Mouse (Mus musculus): ENCODE results near the gene Ampd3. TPM values are rescaled to one million over a fixed set of nuclear protein-coding genes. Genes with fewer than 3 reads are reported as not detected.

Ampd3 gene
- polyA plus RNA-seq, 1 experiment from 2014 or later = 1.2 TPM

GRCm38 (mm10) chr7:110823995-110824953, 56.3 kb downstream of the Ampd3 start:
- H3K9me3 ChIP-seq = no peaks in the 10 kb centered on the region
- no peak overlapping the region for H3K9ac ChIP-seq
- no peaks in the 10 kb centered on the region for H3K27me3 ChIP-seq
- no peak overlapping the region for H3K27ac ChIP-seq
- H3K4me3 ChIP-seq (replicated peaks) = no peak overlapping the region
- H3K36me3 ChIP-seq (replicated peaks) = peaks cover 19% of the 10 kb centered on the region
- no peak for ATAC-seq (ENCODE audit: low FRiP score)
- H3K4me2 ChIP-seq = no peak overlapping the region
- WGBS = 92% methylated on average over 8 of the region's 8 CpGs
- no peaks in the 10 kb centered on the region for H3K4me1 ChIP-seq

GRCm38 (mm10) chr7:110833024-110833423, 65.0 kb downstream of the Ampd3 start:
- H3K4me3 ChIP-seq (replicated peaks) = no peak overlapping the region
- no peak for ATAC-seq (ENCODE audit: low FRiP score)
- H3K4me2 ChIP-seq = no peak overlapping the region
- no peak overlapping the region for H3K27ac ChIP-seq
- no peaks in the 10 kb centered on the region for H3K4me1 ChIP-seq
- no peaks in the 10 kb centered on the region for H3K27me3 ChIP-seq
- peaks cover 31% of the 10 kb centered on the region for H3K36me3 ChIP-seq (replicated peaks)
- WGBS = 96% methylated on average over 1 of the region's 1 CpGs
- H3K9ac ChIP-seq = no peak overlapping the region
- no peaks in the 10 kb centered on the region for H3K9me3 ChIP-seq

DNA sequence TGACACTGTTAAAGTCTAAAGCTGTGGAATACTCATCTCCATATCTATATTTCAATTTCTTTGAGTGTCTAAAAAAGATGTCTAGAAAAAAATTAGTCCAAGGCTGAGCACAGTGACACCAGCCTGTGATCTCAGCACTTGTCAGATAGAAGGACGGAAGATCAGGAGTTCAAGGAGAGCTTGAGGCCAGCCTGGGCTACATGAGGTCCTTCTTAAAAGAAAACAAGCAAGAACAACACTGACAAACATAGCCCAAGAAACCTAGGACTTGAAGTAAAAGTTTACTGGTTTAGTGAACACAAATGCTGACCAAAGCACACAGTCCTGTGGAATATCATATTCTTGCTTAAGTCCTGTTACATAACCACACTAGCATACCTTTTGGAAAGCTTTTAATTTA, 66.0 kb downstream of the Ampd3 start:
- no peak overlapping the region for H3K27ac ChIP-seq
- H3K36me3 ChIP-seq (replicated peaks) = peaks cover 28% of the 10 kb centered on the region
- H3K9ac ChIP-seq = no peak overlapping the region
- H3K27me3 ChIP-seq = no peaks in the 10 kb centered on the region
- H3K4me3 ChIP-seq (replicated peaks) = no peak overlapping the region
- whole genome bisulfite sequencing = 91% methylated on average over 1 of the region's 1 CpGs
- ATAC-seq (ENCODE audit: low FRiP score) = no peak
- no peaks in the 10 kb centered on the region for H3K4me1 ChIP-seq
- H3K4me2 ChIP-seq = no peak overlapping the region
- no peaks in the 10 kb centered on the region for H3K9me3 ChIP-seq

- Histone ChIP-seq H3K4me1 (no peaks in the 10 kb centered on the region), H3K27ac (no peak overlapping the region), H3K36me3 (replicated peaks) (peaks cover 23% of the 10 kb centered on the region; the same call in 1 of the 2 replicates), H3K4me3 (replicated peaks) (no peak overlapping the region), H3K27me3 (no peaks in the 10 kb centered on the region), H3K9me3 (no peaks in the 10 kb centered on the region), H3K9ac (no peak overlapping the region), H3K4me2 (no peak overlapping the region)
- 73% methylated on average over 3 of the region's 3 CpGs for WGBS
- no peak for ATAC-seq (ENCODE audit: low FRiP score)
Measured at GRCm38 (mm10) chr7:110834522-110834921, 66.5 kb downstream of the Ampd3 start.

DNA sequence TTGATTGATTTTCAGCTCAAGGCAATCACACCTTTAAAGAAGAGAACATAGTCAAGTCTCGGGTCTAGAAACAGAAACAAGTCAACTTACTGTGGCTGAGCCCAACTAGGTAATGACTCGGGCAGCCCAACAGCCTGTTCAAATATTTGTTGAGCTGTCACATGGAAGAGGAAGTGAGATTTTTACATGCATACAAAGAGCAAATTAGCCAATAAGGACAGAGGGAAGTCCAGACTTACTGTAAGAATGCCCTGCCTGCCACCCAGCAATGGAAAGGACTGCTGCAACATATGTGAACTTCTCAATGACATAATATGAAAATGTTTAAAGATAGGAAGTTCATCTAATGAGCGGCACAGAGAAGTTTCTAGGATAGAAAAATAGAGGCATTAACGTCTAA, 72.3 kb downstream of the Ampd3 start:
- Histone ChIP-seq H3K36me3 (replicated peaks) (no peaks in the 10 kb centered on the region), H3K9me3 (no peaks in the 10 kb centered on the region), H3K4me3 (replicated peaks) (no peak overlapping the region), H3K9ac (no peak overlapping the region), H3K27me3 (no peaks in the 10 kb centered on the region), H3K4me2 (no peak overlapping the region), H3K4me1 (peaks cover 10% of the 10 kb centered on the region), H3K27ac (no peak overlapping the region)
- no peak for ATAC-seq (ENCODE audit: low FRiP score)
- 85% methylated on average over 4 of the region's 4 CpGs for WGBS

GRCm38 (mm10) chr7:110843916-110844874, 76.2 kb downstream of the Ampd3 start, which contains the start of gene Rnf141:
Gene Rnf141 (minus strand): TSS chr7:110844457.
- Histone ChIP-seq H3K27me3 (no peaks in the 10 kb centered on the region), H3K9me3 (0 out of 2 replicates have a peak, but pooled peaks cover 4% of the 10 kb centered on the region), H3K9ac (peak within 1 kb of the TSS; percentile 83), H3K4me3 (replicated peaks) (peak within 1 kb of the TSS; percentile 67), H3K4me1 (peaks cover 10% of the 10 kb centered on the region), H3K36me3 (replicated peaks) (no peaks in the 10 kb centered on the region), H3K4me2 (peak within 1 kb of the TSS; percentile 70), H3K27ac (peak within 1 kb of the TSS; percentile 86)
- 1% methylated on average over 42 of the region's 42 CpGs for WGBS
- ATAC-seq (ENCODE audit: low FRiP score) = peak; percentile 95

- 0 out of 2 replicates have a peak, but pooled peaks cover 4% of the 10 kb centered on the region for H3K9me3 ChIP-seq
- no peak overlapping the region for H3K4me3 ChIP-seq (replicated peaks)
- no peaks in the 10 kb centered on the region for H3K27me3 ChIP-seq
- no peak overlapping the region for H3K9ac ChIP-seq
- no peak for ATAC-seq (ENCODE audit: low FRiP score)
- WGBS = 84% methylated on average over 2 of the region's 2 CpGs
- H3K4me2 ChIP-seq = no peak overlapping the region
- no peak overlapping the region for H3K27ac ChIP-seq
- peaks cover 10% of the 10 kb centered on the region for H3K4me1 ChIP-seq
- no peaks in the 10 kb centered on the region for H3K36me3 ChIP-seq (replicated peaks)
Measured at GRCm38 (mm10) chr7:110847321-110847720, 79.3 kb downstream of the Ampd3 start.

DNA sequence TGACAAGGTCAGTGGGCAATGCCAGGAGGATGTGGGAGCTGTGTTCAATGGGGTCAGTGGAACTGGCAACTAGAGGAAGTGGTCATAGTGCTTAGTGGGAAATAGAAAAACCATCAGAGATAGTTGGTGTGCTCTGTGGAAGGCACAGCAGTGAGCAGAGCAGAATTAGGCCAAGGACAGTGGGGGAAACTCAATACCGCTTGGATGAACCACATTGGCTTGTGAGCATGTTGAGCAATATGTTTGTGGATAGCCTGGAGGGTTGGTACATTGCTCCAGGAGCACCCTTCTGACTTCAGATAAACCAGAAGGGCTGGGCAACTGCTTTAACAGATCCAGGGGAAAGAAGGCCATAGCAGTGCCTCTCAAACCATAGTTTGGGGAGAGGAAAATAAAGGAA, 80.4 kb downstream of the Ampd3 start:
- no peak for ATAC-seq (ENCODE audit: low FRiP score)
- no peaks in the 10 kb centered on the region for H3K36me3 ChIP-seq (replicated peaks)
- H3K27ac ChIP-seq = no peak overlapping the region
- peaks cover 5% of the 10 kb centered on the region; the same call in 1 of the 2 replicates for H3K4me1 ChIP-seq
- 0 out of 2 replicates have a peak, but pooled peaks cover 4% of the 10 kb centered on the region for H3K9me3 ChIP-seq
- no peak overlapping the region for H3K4me2 ChIP-seq
- H3K9ac ChIP-seq = no peak overlapping the region
- no peaks in the 10 kb centered on the region for H3K27me3 ChIP-seq
- 100% methylated on average over 1 of the region's 1 CpGs for WGBS
- H3K4me3 ChIP-seq (replicated peaks) = no peak overlapping the region

DNA sequence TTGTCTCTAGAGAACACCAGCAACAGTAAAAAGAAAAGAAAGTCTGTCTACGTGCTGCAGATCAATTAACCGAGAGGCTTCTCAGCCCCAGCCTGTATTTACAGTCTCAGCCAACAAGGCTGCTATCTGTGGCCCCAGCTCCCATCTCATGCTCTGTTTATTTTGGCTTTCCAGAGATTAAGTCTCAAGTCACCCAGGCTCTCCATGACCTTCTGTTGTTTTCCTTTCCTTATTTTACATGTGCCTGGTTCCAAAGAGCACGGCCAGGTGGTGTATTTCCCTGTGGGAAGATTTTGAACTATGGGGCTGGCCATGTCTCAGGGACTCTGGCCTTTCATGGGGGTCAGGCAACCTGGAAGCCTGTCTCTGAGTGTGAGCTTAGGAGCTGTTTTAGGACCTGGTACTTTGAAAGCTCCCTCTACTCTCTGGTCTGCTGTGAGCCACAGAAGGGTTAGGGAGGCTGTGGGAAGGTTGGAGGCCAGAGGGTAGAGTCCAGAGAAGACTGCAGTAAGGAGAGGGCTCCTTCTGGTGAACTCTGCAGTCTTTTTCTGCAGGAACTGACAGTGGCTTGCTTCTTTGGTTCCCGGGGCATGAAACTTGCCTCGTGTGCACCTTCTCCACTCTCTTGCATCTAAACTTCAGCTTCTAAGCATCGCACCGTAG, 83.7 kb downstream of the Ampd3 start:
- no peak for ATAC-seq (ENCODE audit: low FRiP score)
- Histone ChIP-seq H3K4me2 (no peak overlapping the region), H3K4me3 (replicated peaks) (no peak overlapping the region), H3K27me3 (no peaks in the 10 kb centered on the region), H3K9ac (no peak overlapping the region), H3K9me3 (no peaks in the 10 kb centered on the region), H3K27ac (no peak overlapping the region), H3K4me1 (no peaks in the 10 kb centered on the region), H3K36me3 (replicated peaks) (no peaks in the 10 kb centered on the region)
- WGBS = 86% methylated on average over 7 of the region's 7 CpGs

GRCm38 (mm10) chr7:110853611-110854010, 85.6 kb downstream of the Ampd3 start:
- Histone ChIP-seq H3K36me3 (replicated peaks) (no peaks in the 10 kb centered on the region), H3K27me3 (no peaks in the 10 kb centered on the region), H3K4me2 (no peak overlapping the region), H3K4me1 (no peaks in the 10 kb centered on the region), H3K9ac (no peak overlapping the region), H3K4me3 (replicated peaks) (no peak overlapping the region), H3K27ac (no peak overlapping the region), H3K9me3 (no peaks in the 10 kb centered on the region)
- 72% methylated on average over 10 of the region's 10 CpGs for WGBS
- ATAC-seq (ENCODE audit: low FRiP score) = no peak

GRCm38 (mm10) chr7:110854519-110854918, 86.5 kb downstream of the Ampd3 start:
- ATAC-seq (ENCODE audit: low FRiP score) = no peak
- no peak overlapping the region for H3K4me3 ChIP-seq (replicated peaks)
- no peak overlapping the region for H3K4me2 ChIP-seq
- no peaks in the 10 kb centered on the region for H3K9me3 ChIP-seq
- H3K4me1 ChIP-seq = no peaks in the 10 kb centered on the region
- no peak overlapping the region for H3K27ac ChIP-seq
- 76% methylated on average over 3 of the region's 3 CpGs for WGBS
- H3K36me3 ChIP-seq (replicated peaks) = no peaks in the 10 kb centered on the region
- H3K9ac ChIP-seq = no peak overlapping the region
- H3K27me3 ChIP-seq = no peaks in the 10 kb centered on the region
